Mouse (Mus musculus) lung, postnatal 0 days (tissue): ENCODE results near the gene Slc26a10. TPM values are rescaled to one million over a fixed set of nuclear protein-coding genes. Genes with fewer than 3 reads are reported as not detected.
"Not testable (repeated sequence)": the region's sequence is repeated elsewhere in the genome, so short reads cannot be mapped to it uniquely, and the experiment has no call there.

Experiments used
- ATAC-seq: fragments of 200-750 bp; cut with Nextera tagmentation; 2 replicates; pipeline ENCODE4 v1.8.0; 2017; ENCODE audit warnings: moderate library complexity
- DNase-seq: peaks from one replicate; pipeline ENCODE4 v3.0.0-alpha.2; 2016; ENCODE audit warnings: low spot score
- H3K27ac ChIP-seq: fragments of 300-500 bp; sonication (generic); 2 replicates; pipeline ENCODE4 v1.5.1; 2014; ENCODE audit warnings: antibody characterized with exemption, mild to moderate bottlenecking, low read length, mixed read lengths
- H3K27me3 ChIP-seq: fragments of 300-500 bp; sonication (generic); replicated peaks from 2 replicates; pipeline ENCODE4 v1.6.1; 2014; ENCODE audit warnings: low read length, mixed read lengths; ENCODE audit not compliant: insufficient read depth
- H3K36me3 ChIP-seq: fragments of 300-500 bp; sonication (generic); 2 replicates; pipeline ENCODE4 v1.6.1; 2014; ENCODE audit warnings: low read length, mixed read lengths; ENCODE audit not compliant: insufficient read depth
- H3K4me1 ChIP-seq: fragments of 300-500 bp; sonication (generic); 2 replicates; pipeline ENCODE4 v1.6.1; 2014; ENCODE audit warnings: antibody characterized with exemption, low read depth, low read length, mixed read lengths; ENCODE audit not compliant: insufficient read depth
- H3K4me2 ChIP-seq: fragments of 300-500 bp; sonication (generic); replicated peaks from 2 replicates; pipeline ENCODE4 v1.6.1; 2014; ENCODE audit warnings: low read depth, mild to moderate bottlenecking, low read length, moderate library complexity, mixed read lengths
- H3K4me3 ChIP-seq: fragments of 300-500 bp; sonication (generic); 2 replicates; pipeline ENCODE4 v1.5.1; 2014; ENCODE audit warnings: low read depth, low read length
- H3K9ac ChIP-seq: fragments of 300-500 bp; sonication (generic); replicated peaks from 2 replicates; pipeline ENCODE4 v1.6.1; 2014; ENCODE audit warnings: low read depth, mild to moderate bottlenecking
- H3K9me3 ChIP-seq: fragments of 300-500 bp; sonication (generic); 2 replicates; pipeline ENCODE4 v1.6.1; 2016; ENCODE audit warnings: low read length, mixed read lengths
- CTCF ChIP-seq: IDR thresholded peaks from 2 replicates; pipeline ENCODE4 v1.5.1; 2016; ENCODE audit warnings: antibody characterized with exemption, mild to moderate bottlenecking
- EP300 ChIP-seq: IDR thresholded peaks from 2 replicates; pipeline ENCODE4 v1.6.1; 2016; ENCODE audit warnings: antibody characterized with exemption, mild to moderate bottlenecking, control low read depth
- WGBS: fragments of 180-500 bp; shearing (Covaris S2); extraction: QIAGEN DNeasy Blood & Tissue Kit; methylation state at CpG from one replicate; pipeline ENCODE4 v1.1.7; 2014; 5-methylcytosine and 5-hydroxymethylcytosine counted together
- polyA plus RNA-seq: library from polyadenylated mRNA; unstranded; fragments of >200 nt; fragmentation: Nextera tagmentation; extraction: Ambion mirVana; gene quantifications from 2 replicates; pipeline ENCODE4 v1.2.1, GENCODE M21; 2015

Gene Slc26a10
- polyA plus RNA-seq, 1 experiment from 2014 or later = 1.0 TPM

DNA sequence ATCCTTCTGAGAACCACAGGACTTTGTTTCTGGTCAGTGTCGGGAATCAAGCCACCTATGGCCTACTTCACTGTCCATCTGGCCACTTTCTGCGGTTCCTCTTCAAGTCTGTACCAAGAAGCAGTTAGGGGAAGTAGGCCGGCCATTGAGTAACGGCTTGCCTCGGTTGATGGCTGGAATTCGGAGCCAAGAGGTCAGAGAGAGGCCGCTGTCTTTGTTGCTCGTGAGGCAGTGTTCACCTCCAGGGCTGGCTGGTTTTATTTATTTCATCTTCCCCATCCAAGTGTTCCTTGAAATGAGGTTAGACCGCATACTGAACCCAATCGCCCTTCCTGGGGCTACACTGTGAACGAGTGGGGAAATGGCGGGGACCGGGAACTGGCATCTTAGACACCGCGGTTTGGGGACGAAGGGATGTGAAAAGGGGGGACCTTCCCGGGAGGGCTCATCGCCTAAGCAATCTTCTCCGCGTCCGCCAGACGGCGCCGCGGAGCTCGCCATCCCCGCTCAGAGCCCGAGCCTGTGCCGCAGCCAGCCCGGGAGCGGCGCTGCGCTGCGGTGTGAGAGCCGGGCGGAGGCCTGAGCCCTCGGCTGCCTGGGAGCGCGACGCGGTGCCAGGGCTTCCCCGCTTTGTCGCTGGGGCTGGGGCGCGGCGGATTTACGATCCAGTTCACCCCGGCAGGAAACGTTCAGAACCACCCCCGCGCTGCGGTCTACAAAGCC, 15.7 kb downstream of the Slc26a10 start, which contains the start of gene B4galnt1:
TSS of gene B4galnt1 (plus strand) at position 595 of the 723 bp plus-strand sequence.
- 8% methylated on average over 40 of the region's 52 CpGs for WGBS
- no peaks in the 10 kb centered on the region for H3K36me3 ChIP-seq
- peak within 1 kb of the TSS; percentile 62 for H3K27ac ChIP-seq
- peak within 1 kb of the TSS; percentile 89 for H3K4me2 ChIP-seq
- DNase-seq (peak; percentile 85), ATAC-seq (peak; percentile 87)
- TF ChIP-seq CTCF = peak; percentile 89
- peak; percentile 19; the same call in 1 of the 2 replicates for TF ChIP-seq EP300
- H3K4me3 ChIP-seq = peak within 1 kb of the TSS; percentile 45
- no peaks in the 10 kb centered on the region for H3K9me3 ChIP-seq
- H3K27me3 ChIP-seq = peaks cover 35% of the 10 kb centered on the region
- H3K4me1 ChIP-seq = peaks cover 9% of the 10 kb centered on the region; the same call in 1 of the 2 replicates
- peak within 1 kb of the TSS; percentile 32 for H3K9ac ChIP-seq

DNA sequence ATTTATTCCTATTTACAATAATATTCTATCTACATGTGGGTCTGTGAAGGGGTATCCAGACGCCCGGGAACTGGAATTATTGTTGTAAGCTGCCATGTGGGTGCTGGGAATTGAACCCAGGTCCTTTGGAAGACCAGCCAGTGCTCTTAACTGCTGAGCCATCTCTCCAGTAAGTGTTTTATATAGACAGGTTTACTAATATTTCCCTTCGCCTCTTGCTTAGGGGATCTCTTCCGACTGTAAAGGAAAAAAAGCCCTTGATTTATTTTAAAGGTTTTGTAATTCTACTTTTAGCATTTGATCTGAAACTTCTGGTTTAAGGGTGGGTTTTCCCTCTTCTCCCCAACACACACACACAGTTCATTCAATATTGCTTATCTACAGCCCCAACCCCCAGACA, 16.3 kb downstream of the Slc26a10 start:
- H3K27me3 ChIP-seq = peaks cover 29% of the 10 kb centered on the region
- no peak overlapping the region for H3K27ac ChIP-seq
- H3K36me3 ChIP-seq = no peaks in the 10 kb centered on the region
- H3K9me3 ChIP-seq = no peaks in the 10 kb centered on the region
- no peak overlapping the region for H3K9ac ChIP-seq
- no peak overlapping the region for H3K4me3 ChIP-seq
- H3K4me1 ChIP-seq = peaks cover 9% of the 10 kb centered on the region; the same call in 1 of the 2 replicates
- no peak for DNase-seq
- no peak for TF ChIP-seq CTCF
- no peak for TF ChIP-seq EP300
- 91% methylated on average over 4 of the region's 4 CpGs for whole genome bisulfite sequencing
- H3K4me2 ChIP-seq = no peak overlapping the region
- no peak for ATAC-seq

GRCm38 (mm10) chr10:127162771-127163261, 17.6 kb downstream of the Slc26a10 start:
- not testable (repeated sequence) for DNase-seq, H3K9me3 ChIP-seq, H3K27ac ChIP-seq, H3K36me3 ChIP-seq, H3K9ac ChIP-seq, H3K4me3 ChIP-seq, H3K4me2 ChIP-seq, H3K4me1 ChIP-seq, ATAC-seq
- H3K27me3 ChIP-seq = peaks cover 27% of the 10 kb centered on the region
- 37% methylated on average over 7 of the region's 7 CpGs for WGBS

GRCm38 (mm10) chr10:127160728-127161127, 19.7 kb downstream of the Slc26a10 start:
- no peaks in the 10 kb centered on the region for H3K36me3 ChIP-seq
- DNase-seq (no peak), ATAC-seq (no peak)
- H3K9me3 ChIP-seq = no peaks in the 10 kb centered on the region
- H3K4me3 ChIP-seq = no peak overlapping the region
- no peak overlapping the region for H3K27ac ChIP-seq
- TF ChIP-seq CTCF (no peak), EP300 (no peak)
- no peak overlapping the region for H3K4me2 ChIP-seq
- H3K4me1 ChIP-seq = peaks cover 4% of the 10 kb centered on the region; the same call in 1 of the 2 replicates
- peaks cover 7% of the 10 kb centered on the region; the same call in 1 of the 2 replicates for H3K27me3 ChIP-seq
- H3K9ac ChIP-seq = no peak overlapping the region
- WGBS = 58% methylated on average over 3 of the region's 3 CpGs

- DNase-seq (no peak), ATAC-seq (no peak)
- no peak overlapping the region for H3K9ac ChIP-seq
- H3K36me3 ChIP-seq = no peaks in the 10 kb centered on the region
- no peak overlapping the region for H3K4me2 ChIP-seq
- peaks cover under 1% of the 10 kb centered on the region; the same call in 1 of the 2 replicates for H3K27me3 ChIP-seq
- H3K4me3 ChIP-seq = no peak overlapping the region
- no peak overlapping the region for H3K27ac ChIP-seq
- no peaks in the 10 kb centered on the region for H3K9me3 ChIP-seq
- no peaks in the 10 kb centered on the region for H3K4me1 ChIP-seq
- 76% methylated on average over 9 of the region's 9 CpGs for WGBS
- TF ChIP-seq EP300 (no peak), CTCF (no peak)
These were observed 20.4 kb downstream of the Slc26a10 start for GRCm38 (mm10) chr10:127160081-127160480.

DNA sequence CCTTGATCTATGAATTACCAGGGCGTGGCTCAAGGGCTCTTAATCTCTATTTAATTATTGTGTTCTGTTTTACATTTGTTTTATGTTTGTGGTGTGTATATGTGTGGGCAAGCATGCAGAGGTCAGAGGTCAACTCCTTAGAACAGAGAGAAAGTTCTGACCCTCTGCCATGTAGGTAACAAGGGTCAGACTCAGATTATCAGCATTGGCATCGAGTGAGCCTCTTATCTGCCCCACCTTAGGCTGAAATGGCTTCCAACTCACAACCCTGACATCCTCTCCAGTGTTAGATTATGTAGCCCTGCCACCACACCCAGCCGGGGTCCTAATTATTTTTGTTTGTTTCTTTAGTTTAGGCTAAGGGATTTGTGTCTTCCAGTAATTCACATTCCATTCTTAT, 22.0 kb downstream of the Slc26a10 start:
- no peak overlapping the region for H3K9ac ChIP-seq
- no peaks in the 10 kb centered on the region for H3K4me1 ChIP-seq
- H3K27me3 ChIP-seq = no peaks in the 10 kb centered on the region
- H3K4me3 ChIP-seq = no peak overlapping the region
- no peaks in the 10 kb centered on the region for H3K36me3 ChIP-seq
- no peak for ATAC-seq
- H3K9me3 ChIP-seq = no peaks in the 10 kb centered on the region
- no peak for DNase-seq
- H3K4me2 ChIP-seq = no peak overlapping the region
- no peak overlapping the region for H3K27ac ChIP-seq
- TF ChIP-seq CTCF (no peak), EP300 (no peak)
- WGBS = 48% methylated on average over 3 of the region's 3 CpGs
